ENCODE assay signal across 23 mouse cellular contexts in genomic region chr12:100042116-100042515, GRCm38 (mm10).
A peak's percentile ranks its signal among the peaks of the same experiment; 100 is the strongest.
DNase-seq lines count a peak whose midpoint lies in the region; ATAC-seq lines count a peak whose summit lies in the region.
"Had no signal": no experiment of that assay in that cellular context is flagged by ENCODE, and none has a peak within 500 bp of the region (broad histone marks: within the 10 kb centered on the region; RNA-seq: fewer than 3 reads in every experiment).

No protein-coding gene starts in this region.

- no peak overlapping the region for H3K9ac ChIP-seq in heart, embryonic 11.5 days (ENCODE audit: low read depth, low read length)
- no peak overlapping the region for H3K9ac ChIP-seq in forebrain, embryonic 12.5 days
- H3K9ac ChIP-seq: embryonic facial prominence, embryonic 15.5 days; heart, embryonic 15.5 days; hindbrain, embryonic 13.5 days had no signal

- H3K4me3 ChIP-seq in heart, embryonic 10.5 days = no peak overlapping the region
- H3K4me3 ChIP-seq in heart, embryonic 11.5 days (ENCODE audit: low read depth, low read length) = no peak overlapping the region
- H3K4me3 ChIP-seq in forebrain, embryonic 12.5 days (replicated peaks) = no peak overlapping the region
- H3K4me3 ChIP-seq: embryonic facial prominence, embryonic 15.5 days; erythroblast, embryonic 14.5 days; heart, embryonic 15.5 days; hindbrain, embryonic 13.5 days had no signal

- no peaks in the 10 kb centered on the region for H3K4me1 ChIP-seq in heart, embryonic 10.5 days
- H3K4me1 ChIP-seq in heart, embryonic 11.5 days (ENCODE audit: control insufficient read depth, insufficient read depth, low read length) = no peaks in the 10 kb centered on the region
- peaks cover 5% of the 10 kb centered on the region; the same call in 1 of the 2 replicates for H3K4me1 ChIP-seq in forebrain, embryonic 12.5 days
- H3K4me1 ChIP-seq: embryonic facial prominence, embryonic 15.5 days; heart, embryonic 15.5 days; hindbrain, embryonic 13.5 days had no signal

- no peak overlapping the region for H3K4me2 ChIP-seq in heart, embryonic 11.5 days
- H3K4me2 ChIP-seq in forebrain, embryonic 12.5 days = no peak overlapping the region
- H3K4me2 ChIP-seq: embryonic facial prominence, embryonic 15.5 days; heart, embryonic 15.5 days; hindbrain, embryonic 13.5 days had no signal

- H3K9me3 ChIP-seq in heart, embryonic 10.5 days = no peaks in the 10 kb centered on the region
- no peaks in the 10 kb centered on the region for H3K9me3 ChIP-seq in heart, embryonic 11.5 days (replicated peaks; ENCODE audit: control insufficient read depth, low read length)
- no peaks in the 10 kb centered on the region for H3K9me3 ChIP-seq in forebrain, embryonic 12.5 days
- H3K9me3 ChIP-seq: embryonic facial prominence, embryonic 15.5 days; heart, embryonic 15.5 days; hindbrain, embryonic 13.5 days had no signal

- no peak overlapping the region for H3K27ac ChIP-seq in heart, embryonic 10.5 days
- no peak overlapping the region for H3K27ac ChIP-seq in heart, embryonic 11.5 days (ENCODE audit: low read depth, low read length)
- H3K27ac ChIP-seq in forebrain, embryonic 12.5 days = no peak overlapping the region
- H3K27ac ChIP-seq: embryonic facial prominence, embryonic 15.5 days; heart, embryonic 15.5 days; hindbrain, embryonic 13.5 days; hindbrain, postnatal 0 days had no signal

- WGBS in heart, embryonic 10.5 days = 64% methylated on average over 8 of the region's 8 CpGs
- 70% methylated on average over 8 of the region's 8 CpGs for WGBS in heart, embryonic 11.5 days (ENCODE audit: insufficient replicate concordance)
- 84% methylated on average over 8 of the region's 8 CpGs for WGBS in forebrain, embryonic 12.5 days

- H3K27me3 ChIP-seq in heart, embryonic 10.5 days (ENCODE audit: insufficient read depth, poor library complexity, severe bottlenecking) = no peaks in the 10 kb centered on the region
- no peaks in the 10 kb centered on the region for H3K27me3 ChIP-seq in heart, embryonic 11.5 days (ENCODE audit: control insufficient read depth, insufficient read depth, low read length)
- H3K27me3 ChIP-seq in forebrain, embryonic 12.5 days = no peaks in the 10 kb centered on the region
- H3K27me3 ChIP-seq: CH12.LX; embryonic facial prominence, embryonic 15.5 days; heart, embryonic 15.5 days; hindbrain, embryonic 13.5 days had no signal

- no peaks in the 10 kb centered on the region for H3K36me3 ChIP-seq in heart, embryonic 10.5 days
- H3K36me3 ChIP-seq in heart, embryonic 11.5 days (ENCODE audit: control insufficient read depth, insufficient read depth, low read length) = no peaks in the 10 kb centered on the region
- no peaks in the 10 kb centered on the region for H3K36me3 ChIP-seq in forebrain, embryonic 12.5 days (replicated peaks)
- H3K36me3 ChIP-seq: embryonic facial prominence, embryonic 15.5 days; heart, embryonic 15.5 days; hindbrain, embryonic 13.5 days had no signal

- peak; percentile 48 for DNase-seq in heart, embryonic 10.5 days (ENCODE audit: low spot score)
- DNase-seq in urinary bladder, adult 18-20 months (ENCODE audit: low spot score in 2 of 2) = peak; percentile 21 to 55
- DNase-seq in urinary bladder, postnatal 10 days (ENCODE audit: low spot score) = no peak
- DNase-seq in gonadal fat pad, adult 2 months (ENCODE audit: low read depth) = peak; percentile 34
- DNase-seq in spleen, adult 18-20 months = no peak
- DNase-seq: adrenal gland, adult 2 months; adrenal gland, postnatal 25 days; cerebellum, adult 18-20 months; cerebellum, adult 9-11 months; cerebellum, postnatal 36 days; gastrocnemius, postnatal 10 days; heart, postnatal 14 days had no signal

- no peak for ATAC-seq in heart, embryonic 11.5 days (replicated peaks; ENCODE audit: insufficient number of reproducible peaks, low FRiP score, low TSS enrichment)
- no peak for ATAC-seq in forebrain, embryonic 12.5 days (ENCODE audit: low FRiP score)
- ATAC-seq: activated CD4-positive, CD25-positive, alpha-beta regulatory T cell, adult 4 months; forebrain, embryonic 16.5 days; hindbrain, postnatal 0 days; Patski had no signal

Comparison
In these comparisons a context has a peak if more than half of its experiments do, and no peak if none do; other contexts are left out.
1. DNase-seq: peak in heart, embryonic 10.5 days (single experiment), urinary bladder, adult 18-20 months (2 of 2) and gonadal fat pad, adult 2 months (single experiment); none in urinary bladder, postnatal 10 days (single experiment) and spleen, adult 18-20 months (0 of 2).